Mouse (Mus musculus) spleen, postnatal 36 days (tissue): ENCODE results near the gene Cd8b1.

Experiments used
- DNase-seq, 2 experiments: peaks; one replicate each; pipeline ENCODE4 v3.0.0; 2022; ENCODE audit warnings: low spot score in 2 of 2, mixed read lengths in 1 of 2

The Cd8b1 gene

DNA sequence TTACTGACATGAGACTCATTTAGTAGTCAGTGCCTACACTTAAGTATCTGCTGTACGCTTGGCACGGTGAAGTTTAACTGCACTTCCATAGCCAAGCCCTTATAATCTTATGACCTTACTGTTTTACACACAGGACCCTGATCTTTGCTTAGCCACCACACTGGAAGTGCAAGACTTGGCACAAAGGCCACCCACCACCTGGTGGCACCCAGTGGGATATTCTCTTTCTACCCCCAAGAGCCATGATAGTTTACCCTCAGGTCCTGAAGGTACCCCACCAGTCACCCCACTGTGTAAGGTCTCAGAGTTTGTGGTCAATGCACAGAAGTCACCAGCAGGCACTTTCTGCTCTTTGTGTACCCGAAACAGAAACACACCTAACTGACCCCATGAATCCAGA lies 28.6 kb downstream of the Cd8b1 start:
- DNase-seq, result no peak

DNA sequence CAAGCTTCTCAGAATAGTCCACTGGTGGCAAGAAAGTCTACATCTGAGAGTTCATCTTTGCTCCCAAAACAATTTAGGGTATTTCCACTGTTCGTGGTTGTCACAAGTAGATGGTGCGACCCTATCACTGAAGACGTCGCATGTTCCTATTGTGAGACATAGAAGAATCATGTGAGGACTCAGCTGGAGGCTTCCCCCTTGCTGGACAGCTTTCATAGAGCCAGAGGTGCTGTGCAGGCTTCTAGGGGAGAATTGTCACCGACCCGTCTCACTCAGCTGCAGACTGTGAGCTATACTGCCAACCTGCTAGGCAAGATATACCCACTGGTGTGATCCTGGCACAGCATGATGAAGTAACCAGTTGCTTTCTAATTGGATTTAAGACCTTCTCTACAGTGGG lies 29.6 kb downstream of the Cd8b1 start:
- DNase-seq, result no peak

DNA sequence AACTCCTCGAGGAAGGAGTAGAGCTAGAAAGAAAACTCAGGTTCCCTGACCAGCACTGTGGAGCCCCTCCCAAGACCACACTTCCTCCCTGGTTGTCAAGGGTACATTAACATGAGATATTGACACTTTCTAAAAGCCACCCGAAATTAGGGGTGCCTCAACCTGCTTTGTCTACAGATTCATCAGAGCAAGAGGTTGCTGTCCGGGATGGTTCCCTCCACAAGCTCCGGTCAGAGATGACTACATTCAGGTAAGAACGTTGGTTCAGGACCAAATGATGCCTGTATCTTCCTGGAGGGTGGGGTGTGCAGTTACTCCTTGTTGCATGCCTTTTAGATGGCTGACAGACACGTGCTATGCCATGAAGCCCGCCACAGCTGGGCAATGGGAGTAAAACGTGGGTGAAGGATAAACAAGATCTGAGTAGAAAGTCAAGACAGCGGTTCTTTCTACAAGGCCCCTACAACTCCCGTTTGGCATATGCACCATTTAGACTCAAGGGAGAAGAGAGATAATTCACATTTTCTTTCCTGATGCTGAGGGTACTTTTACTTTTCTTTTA lies 30.4 kb downstream of the Cd8b1 start:
- no peak for DNase-seq

DNA sequence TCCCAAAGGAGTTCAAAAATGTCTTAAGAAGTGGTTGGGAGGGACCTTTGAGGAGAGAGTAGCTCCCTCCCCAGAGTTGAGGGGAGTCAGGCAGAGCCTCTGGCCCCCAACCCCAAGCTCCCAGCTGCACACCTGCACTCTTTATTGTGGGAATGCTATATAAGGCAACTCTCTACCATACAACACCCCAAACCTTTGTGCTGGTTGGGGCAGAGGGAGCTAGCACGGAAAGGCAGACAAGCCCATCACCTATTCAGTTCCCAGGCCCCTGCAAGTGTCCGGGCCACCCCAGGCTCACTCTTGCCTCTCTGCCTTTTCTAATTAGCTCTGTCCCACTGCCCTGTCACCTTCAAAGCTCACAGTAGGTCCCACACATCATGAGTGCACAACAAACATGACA lies 31.1 kb downstream of the Cd8b1 start:
- no peak for DNase-seq

DNA sequence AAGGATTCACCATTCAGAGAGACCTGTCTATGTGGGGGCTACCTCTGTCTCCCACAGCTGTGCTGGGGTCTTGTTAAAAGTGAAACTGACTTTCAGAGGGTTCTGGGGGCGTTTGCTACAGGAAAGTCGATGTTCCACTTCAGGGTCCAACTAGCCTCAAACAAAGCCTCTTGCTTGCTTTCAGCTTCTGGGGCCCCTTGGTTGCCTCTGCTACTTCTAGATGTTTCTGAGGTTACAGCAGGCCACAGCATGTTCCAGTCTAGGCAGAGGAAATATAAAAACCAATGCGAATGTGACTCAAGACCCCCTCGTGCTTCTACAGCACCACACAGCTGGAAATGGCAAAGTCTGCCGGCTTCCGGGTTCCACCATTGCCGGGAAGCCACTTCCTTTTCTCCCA lies 34.9 kb downstream of the Cd8b1 start:
- peak in 1 of 2 experiments; percentile 10 for DNase-seq

DNA sequence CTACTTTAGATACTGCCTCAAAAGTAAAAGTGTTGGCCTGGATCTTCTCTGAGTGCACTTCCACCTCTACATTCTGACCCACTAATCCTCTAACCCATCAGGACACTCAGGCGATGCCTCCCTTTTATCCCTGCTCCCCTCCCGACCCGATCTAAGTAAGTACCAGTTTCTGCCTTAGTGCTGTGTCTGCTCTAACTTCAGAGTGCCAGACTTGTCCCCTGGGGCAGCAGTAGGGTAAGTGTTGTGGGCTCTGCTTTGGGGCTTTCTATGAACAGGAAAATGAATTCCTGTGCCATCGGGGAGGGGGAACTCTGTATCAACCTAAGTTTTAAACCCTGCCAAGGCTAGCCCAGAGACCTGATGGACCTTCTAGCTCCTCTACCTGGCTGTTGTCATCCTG lies 37.6 kb downstream of the Cd8b1 start:
- DNase-seq, result no peak

DNA sequence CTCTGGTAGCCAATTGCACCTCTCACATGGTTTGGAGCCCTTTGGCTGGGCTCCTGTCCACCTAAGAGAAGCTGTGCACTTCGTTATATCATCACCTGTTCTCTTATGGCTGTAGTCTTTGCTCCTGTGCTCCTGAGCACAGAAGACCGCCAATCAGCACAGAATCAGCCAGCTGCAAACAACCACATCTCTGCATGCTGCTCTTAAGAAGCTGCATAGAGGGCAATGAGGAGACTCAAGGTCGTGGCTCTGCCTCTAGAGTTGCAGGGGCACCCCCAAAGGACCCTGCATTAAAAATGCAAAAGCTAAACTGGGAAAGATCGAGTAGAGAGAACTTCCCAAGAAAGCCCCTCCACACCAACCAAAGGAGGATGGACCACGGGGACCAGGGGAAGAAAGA lies 38.2 kb downstream of the Cd8b1 start:
- DNase-seq, result no peak

DNA sequence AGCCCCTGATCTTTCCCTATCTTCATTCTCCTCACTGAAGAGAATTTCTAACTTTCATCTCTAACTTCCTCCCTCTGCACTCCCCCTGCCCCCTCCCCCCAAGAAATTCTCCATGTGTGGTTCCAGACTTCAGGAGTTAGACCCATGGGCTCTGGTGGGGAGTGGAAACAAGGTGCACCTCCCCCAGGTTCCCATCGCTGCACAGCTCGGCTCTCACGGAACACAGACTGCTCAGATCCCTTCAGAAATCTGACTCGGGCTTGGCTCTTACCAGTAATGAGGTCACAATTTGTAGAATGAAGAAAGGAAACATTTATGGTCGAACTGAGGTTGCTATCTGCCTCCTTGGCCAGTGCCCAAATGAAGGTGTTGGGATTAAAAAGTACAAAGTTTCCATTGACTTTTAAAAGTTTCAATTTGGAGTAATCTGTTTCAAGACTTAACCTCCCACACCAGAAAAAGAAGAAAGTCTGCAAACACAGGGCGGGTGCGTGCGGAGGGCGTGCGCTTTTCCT lies 38.6 kb downstream of the Cd8b1 start:
- no peak for DNase-seq

DNA sequence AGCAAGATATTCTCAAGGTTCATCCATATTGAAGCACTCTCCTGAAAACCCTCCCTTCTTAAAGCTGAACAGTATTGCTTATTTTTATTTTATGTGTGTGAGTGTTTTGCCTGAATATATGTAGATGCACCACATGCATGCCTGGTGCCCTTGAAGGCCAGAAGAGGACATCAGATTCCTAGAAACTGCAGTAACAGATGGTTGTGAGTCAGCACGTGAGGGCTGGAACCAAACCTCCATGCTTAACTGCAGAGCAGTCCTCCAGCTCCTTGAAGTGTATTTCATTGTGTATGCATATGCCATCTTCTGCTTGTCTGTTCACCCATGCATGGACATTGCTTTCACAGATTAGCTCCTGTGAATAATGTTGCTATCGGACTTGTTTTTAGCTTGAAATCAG lies 41.4 kb downstream of the Cd8b1 start:
- no peak for DNase-seq

DNA sequence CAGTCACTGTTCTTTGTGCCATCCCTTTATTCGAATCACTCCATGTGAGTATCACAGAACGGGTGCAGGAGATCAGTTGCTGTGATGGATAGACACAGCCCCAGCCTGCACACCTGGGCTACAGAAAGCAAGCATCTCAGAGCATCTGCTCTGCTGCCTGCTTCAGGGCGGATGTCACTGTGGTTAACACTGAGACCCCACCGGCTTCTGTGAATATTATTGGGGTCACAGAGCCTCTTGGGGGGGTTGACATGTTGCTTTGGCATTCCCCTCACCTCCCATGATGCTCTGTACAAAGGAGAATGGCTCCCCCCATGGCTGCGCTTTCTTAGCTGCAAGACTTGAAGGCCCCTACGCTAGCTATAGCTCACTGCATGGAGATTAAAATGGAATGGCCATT lies 46.8 kb downstream of the Cd8b1 start:
- DNase-seq, result peak in 1 of 2 experiments; percentile 8

DNA sequence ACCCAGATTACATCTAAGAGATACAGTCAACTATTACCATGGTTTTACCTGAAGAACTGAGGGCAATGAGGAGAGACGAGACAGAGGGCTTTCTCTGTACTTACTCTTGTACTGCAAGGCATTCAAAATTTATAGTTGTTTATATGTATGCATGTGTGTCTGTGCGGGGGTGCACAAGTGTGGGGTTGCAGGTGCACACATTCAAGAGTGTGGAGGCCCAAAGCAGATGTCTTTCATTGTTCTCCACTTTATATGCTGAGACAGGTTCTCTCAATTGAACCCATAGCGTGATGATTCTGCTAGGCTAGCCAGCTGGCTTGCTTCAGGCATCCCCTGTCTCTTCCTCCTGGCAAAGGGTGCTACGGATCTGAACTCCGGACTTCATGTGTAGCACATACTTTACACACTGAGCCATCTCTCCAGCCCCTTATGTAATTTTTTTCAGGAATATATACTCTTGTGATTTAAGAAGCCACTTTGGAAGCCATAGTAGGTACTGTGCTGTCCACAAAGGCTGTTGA lies 48.6 kb downstream of the Cd8b1 start:
- DNase-seq, result no peak

DNA sequence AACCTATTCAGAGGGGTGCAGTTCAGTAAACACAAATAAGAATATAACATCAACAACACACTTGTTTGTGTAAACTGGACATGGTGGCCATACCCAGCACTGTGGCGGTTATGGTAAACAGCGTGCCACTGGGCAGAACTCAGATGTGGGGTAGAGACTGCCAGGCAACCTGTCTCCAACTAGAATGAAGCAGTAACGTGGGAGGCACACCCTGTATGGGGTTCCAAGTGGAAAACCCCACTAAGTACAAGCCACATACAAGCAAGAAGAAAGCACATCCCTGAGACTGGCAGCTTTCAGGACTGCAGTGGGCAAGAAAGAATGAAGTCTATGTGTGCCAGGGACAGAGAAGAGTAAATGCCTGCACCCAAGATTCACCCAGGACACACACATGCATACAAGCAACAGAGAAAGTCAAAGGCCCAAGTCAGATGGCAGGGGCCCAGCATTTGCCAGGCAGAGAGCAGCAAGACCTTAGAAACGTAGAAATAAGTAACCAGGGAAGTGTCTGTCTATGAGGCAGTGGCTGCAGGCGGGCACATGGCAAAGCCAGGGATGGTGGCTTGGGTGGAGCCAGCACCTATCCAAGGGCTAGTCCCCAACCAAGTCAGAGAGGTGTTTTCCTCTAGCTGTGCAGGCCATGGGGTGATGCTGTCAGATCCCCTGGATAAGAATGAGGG lies 49.6 kb downstream of the Cd8b1 start:
- no peak for DNase-seq

DNA sequence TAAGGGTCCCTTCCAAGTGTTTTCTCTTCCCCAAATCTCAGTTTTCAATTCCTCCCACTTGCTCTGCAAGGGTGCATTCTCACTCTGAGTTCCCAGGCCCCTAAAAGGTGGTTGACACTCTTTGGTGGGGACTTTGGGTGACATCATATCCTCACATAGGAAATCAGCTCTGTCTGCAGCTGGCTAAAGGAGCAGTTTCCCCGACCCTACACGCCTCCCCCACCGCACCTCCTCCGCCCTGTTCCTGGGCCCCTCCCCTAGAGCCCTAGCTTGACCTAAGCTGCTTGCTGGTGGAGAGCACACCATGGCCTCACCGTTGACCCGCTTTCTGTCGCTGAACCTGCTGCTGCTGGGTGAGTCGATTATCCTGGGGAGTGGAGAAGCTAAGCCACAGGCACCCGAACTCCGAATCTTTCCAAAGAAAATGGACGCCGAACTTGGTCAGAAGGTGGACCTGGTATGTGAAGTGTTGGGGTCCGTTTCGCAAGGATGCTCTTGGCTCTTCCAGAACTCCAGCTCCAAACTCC lies 50.7 kb downstream of the Cd8b1 start, which contains the start of gene Cd8a:
Cd8a (plus strand) TSS at position 179 of the 527 bp plus-strand sequence.
- DNase-seq, result peak; percentile 16 to 30

DNA sequence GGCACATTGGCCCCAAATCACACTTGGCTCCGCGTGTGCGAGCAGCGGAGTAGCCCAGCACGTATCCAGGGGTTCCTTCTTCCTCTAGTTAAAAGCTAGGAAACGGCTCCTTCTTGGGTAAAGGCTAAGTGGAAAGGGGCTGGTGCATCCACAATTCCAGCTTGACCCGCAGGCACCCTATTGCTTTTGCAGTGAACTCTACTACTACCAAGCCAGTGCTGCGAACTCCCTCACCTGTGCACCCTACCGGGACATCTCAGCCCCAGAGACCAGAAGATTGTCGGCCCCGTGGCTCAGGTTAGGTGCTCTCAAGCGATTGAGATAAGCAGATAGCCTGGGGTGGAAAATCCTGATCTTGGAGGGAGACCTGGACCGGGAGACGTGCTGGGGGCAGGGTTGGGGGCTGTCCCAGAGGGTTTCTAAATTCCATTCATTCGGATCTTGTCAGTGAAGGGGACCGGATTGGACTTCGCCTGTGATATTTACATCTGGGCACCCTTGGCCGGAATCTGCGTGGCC lies 51.8 kb downstream of the Cd8b1 start:
- DNase-seq, result no peak

DNA sequence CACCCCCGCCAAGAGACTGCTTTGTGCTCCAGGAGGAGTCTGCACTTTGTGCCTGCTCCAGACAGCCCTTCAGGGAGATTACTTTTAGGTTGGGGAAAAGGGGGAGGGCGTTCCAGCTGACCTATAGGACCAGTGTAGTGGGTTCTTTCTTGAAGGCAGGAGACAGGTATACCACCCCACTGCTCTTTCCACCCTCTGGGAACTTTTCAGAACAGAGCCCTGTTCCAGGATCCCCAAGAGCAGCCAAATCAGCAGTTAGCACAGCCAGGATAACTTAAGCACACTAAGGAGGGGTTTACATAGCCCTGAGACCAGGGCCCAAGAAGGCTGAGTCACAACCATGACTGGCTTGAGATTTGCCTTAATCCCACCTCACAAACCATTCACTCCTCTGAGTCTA lies 52.3 kb downstream of the Cd8b1 start:
- DNase-seq, result no peak

DNA sequence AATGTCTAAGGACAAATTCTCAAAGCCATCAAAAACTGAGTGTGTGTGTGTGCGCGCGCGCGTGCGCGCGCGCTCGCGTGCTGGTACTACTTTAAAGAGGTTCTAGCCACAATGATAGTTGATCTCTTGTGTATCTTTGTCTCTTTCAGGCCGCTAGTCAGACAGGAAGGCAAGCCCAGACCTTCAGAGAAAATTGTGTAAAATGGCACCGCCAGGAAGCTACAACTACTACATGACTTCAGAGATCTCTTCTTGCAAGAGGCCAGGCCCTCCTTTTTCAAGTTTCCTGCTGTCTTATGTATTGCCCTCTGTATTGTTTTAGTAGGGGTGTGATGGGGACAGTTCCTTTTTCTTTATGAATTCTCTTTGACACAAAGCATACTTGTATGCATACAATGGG lies 54.1 kb downstream of the Cd8b1 start:
- DNase-seq, result no peak

DNA sequence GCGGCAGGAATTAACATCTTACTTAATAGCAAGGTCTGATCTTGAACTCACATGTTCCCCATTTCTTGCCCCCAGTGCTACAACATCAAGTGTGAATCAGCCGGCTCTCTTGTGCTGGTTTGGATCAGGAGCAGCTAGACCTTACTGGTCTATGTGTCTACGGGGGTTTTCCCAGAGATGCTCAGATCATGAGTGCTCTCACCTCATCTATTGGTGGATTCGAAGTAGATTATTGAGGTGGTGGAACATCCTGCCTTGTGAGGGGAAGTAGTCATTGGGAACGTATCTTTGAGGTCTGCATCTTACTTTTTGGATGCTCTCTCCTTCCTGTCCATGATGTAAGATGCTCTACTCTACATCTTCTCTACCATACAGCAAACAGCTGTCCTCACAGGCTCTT lies 59.1 kb downstream of the Cd8b1 start:
- no peak for DNase-seq
